Mouse (Mus musculus): ENCODE results near the gene Galnt7.
A peak's percentile ranks its signal among the peaks of the same experiment; 100 is the strongest.

The Galnt7 gene

DNA sequence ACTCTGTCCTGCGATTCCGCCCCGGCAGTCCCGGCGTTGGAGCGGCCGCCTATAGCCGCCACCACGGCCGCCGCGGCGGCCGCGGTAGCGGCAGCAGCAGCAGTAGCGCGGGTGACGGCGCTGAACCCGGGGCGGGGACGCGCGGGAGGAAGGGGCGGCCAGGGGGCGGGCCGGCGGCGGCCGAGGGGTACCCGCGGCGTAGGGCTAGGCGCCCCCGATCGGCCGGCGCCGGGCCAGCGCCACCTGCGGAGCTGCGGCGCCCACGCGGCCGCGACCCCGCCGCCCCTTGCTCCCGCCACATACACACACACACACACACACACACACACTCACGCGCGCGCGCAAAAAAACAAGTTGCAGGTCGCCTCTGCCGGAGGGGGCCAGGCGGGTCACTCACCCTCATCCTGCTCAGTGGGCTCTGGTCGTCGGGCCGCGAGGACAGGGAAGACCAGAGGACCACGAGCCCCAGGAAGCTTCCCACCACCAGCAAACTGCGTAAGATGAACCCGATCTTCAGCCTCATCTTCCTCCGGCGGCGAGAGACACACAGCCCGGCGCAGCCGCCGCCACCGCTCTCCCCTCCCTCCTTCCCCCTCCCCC lies at the start of gene Galnt7:
Galnt7 (minus strand) TSS at position 577 of the 600 bp plus-strand sequence.
- peak; percentile 57 for DNase-seq (ENCODE audit: low read depth, low spot score)

DNA sequence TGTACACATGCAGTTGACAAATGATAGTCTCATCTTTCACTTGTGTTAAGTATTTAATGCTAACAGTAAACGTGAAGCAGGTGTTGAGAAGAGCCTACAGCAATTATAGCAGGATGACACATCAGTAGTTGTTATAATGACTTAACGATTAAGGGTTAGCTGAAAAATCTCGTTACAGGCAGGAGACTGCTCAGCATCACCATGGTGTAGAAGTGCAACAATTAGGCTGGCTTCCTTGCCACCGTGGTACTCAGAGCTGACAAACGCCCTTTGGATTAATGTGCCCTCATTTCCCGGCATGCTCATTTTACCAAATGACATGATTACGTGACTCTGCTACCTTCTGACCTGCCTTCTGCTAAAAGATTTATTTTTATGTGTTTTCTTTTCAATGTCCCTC lies 35.8 kb upstream of the Galnt7 start:
- no peak for DNase-seq (ENCODE audit: low read depth, low spot score)

DNA sequence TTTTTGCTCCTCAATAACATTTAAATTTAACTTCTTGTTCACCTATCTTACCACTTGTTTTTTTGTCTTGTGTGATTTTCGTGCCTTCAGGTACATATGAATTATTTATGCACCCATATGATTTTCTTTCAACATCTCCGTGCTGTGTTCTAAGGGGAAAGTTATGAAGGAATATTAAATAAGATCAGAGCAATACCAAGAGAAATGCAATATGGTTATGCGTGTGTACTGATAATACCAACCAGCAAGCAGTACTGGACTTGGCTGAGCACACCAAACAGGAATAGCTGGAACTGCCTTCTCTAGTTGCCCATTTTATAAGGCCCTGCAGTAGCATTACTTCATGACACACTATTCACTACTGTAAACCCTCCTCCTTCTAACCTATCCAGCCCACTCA lies 33.0 kb upstream of the Galnt7 start:
- DNase-seq (ENCODE audit: low read depth, low spot score): no peak

DNA sequence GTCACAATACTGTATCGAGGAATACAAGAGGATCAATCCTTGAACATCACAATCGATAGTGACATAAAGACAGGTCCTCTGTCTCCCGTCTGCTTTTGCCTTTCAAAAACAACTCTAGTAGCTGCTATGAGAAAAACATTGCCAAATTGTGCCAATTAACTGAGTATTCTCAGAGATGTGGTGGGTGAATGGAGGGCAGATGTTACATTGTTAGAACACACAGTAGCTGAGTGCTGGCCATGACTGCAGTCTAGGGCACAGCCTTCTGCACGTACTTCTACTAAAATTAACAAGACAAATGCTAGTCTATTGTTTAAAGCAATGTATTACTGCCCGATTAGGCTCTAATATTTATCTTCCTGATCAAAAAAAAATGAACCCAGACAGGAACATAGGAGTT lies 27.2 kb upstream of the Galnt7 start:
- DNase-seq (ENCODE audit: low read depth, low spot score): no peak

DNA sequence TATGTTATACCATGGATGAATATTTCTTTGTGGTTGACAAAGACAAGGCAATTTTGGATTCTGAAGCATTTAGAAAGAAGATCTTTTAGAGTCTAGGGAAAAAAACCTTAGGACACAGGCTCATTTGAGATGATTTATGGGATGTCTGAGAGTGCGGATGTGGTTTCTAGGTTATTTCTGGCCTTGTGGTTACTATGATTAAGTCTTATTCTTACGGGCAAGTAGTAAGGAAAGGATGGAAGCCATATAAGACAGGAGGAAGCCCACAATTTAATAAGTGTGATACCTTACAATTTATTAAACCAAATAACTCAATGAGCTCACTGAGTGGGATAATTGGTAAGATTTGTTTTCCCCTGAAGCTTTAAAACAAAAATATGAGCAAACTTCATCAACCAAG lies 11.3 kb upstream of the Galnt7 start:
- DNase-seq (ENCODE audit: low read depth, low spot score): no peak

DNA sequence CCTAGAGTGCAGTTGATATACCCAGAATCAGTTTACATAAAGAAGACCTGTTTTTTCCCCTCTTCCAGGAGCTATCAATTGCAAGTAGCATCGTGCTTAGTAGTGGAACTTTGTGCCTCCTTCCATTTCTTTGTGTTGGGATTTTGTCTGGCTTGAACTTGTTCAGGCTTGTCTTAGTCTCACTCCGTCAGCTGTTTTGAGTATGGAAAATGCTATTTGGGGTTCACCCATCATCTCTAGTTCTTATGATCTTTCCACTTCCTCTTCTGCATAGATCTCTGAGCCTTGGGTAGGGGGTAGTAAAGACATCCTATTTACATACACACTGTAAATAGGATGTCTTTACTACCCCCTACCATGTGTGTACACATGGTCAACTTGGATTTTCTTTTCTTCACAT lies 7.2 kb upstream of the Galnt7 start:
- DNase-seq (ENCODE audit: low read depth, low spot score): no peak

DNA sequence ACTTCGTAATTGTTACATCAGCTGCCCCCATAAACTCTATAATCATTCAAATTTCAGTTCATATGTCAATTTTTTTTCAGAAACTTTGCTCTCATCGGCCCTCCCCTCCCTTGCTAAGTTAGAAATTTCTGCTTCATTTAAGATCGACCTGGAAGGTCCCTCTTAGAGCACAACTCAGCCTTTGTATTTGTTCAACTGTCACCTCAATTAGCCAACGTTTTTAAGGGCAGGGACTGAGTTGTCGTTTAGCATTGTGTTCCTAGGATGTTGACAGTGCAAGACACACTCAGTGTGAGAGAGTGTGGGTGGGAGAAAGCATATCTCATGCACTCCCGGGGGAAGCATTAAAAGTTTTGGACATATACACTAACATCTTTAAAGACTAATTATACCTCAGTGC lies 3.6 kb upstream of the Galnt7 start:
- DNase-seq (ENCODE audit: low read depth, low spot score): no peak

DNA sequence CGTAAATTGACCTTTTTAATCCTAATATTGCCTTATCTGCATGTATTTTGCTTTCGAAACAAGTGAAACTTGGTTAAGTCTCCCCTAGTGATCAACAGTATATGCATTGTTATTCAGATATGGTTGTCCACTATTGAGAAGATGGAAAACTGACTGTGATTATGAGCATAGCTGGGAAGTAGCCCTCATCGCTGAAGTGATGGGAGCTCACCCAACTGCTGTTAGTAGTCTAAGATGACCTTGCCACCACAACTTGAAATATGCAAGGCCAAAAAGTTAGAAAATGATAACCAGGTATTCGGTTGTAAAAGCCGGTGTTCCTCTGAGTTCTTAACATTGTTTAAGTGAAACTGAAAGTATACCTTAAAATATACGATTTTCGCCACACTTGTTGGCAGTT lies 1.3 kb upstream of the Galnt7 start:
- DNase-seq (ENCODE audit: low read depth, low spot score): no peak

DNA sequence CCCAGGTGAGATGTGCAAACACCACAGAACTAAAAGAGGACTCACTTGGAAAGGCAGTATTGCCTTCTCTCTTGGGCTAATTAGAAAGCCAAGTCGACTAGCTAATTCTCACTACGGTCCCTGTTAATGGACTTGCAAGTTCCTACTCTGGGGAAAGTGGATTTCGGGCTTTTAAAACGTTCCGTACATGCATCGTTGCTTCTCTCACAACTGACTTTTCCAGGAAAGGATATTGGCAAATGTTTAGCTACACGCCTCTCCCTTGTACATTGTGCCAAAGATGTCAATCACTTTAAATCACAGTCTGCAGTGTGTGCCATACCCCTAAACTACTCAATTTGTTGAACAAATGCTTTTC lies 915 bp upstream of the Galnt7 start:
- DNase-seq (ENCODE audit: low read depth, low spot score): no peak

DNA sequence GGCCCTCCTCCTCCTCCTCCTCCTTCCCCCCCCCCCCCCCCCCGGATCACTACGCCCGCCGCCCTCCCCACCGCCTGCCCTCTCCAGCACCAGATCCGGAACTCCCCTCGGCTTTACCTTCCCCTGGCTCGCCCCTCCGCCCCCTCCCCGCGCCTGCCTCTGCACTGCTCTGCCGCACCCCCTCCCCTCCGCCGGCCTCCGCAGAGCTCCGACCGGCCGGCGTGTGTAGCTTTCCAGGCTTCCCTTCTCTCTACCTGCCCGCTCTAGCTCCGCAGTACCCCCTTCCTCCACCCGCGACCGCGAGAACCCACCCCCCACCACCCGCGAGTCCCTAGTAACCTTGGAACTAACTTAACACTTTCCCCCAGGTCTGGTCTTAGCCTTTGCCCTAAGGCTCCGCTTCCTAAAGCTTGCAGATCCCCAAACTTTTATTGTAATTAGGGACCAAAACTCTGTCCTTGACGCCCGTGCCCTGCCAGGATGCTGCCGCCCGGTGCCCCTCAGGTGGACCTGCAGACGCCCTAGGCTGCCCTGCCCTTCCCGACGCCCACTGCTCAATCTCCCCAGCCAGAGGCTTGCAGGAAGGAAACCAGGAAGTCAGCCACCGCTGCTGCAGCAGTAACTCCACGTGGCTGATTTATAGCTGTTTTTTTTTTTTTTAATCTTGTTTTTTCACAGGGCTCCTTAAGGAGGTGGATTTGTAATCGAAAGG lies 380 bp upstream of the Galnt7 start:
- peak; percentile 62 for DNase-seq (ENCODE audit: low read depth, low spot score)

DNA sequence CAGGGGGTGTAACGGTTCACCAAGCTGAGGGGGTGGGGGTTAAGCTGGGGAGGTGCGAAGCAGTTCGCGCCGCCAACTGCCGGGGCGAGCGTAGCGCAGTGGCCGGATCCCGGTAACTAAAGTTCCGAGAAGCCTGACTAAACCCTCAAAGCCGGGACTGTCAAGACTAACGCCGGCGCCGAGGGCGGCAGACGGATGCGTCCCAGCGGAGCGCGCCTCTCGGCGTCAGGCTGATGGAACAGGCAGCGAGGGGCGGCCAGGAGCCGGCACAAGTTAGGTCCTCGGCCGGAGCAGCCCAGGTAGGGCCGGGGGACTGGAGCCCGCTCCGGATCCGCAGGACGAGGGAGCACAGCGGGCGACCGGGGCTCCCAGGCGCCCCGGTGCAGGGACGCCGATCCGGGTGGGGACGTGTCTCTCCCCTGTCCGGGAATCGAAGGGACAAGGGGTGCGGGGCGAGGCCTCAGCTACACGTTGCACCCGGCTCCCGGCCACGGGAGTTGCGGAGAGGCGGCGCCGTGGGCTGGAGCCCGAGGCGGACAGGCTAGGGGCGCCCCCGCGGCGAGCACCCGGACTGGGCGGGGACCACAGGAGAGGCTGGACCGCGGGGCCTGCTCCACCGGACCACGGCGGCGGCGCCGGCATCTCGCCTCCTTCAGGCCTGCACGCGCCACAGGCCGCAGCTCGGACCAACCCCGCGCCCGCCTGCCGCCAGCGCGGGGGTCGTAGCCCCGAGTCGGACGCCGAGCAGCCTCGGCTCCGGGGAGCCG lies 960 bp downstream of the Galnt7 start:
- peak; percentile 52 for DNase-seq (ENCODE audit: low read depth, low spot score)

DNA sequence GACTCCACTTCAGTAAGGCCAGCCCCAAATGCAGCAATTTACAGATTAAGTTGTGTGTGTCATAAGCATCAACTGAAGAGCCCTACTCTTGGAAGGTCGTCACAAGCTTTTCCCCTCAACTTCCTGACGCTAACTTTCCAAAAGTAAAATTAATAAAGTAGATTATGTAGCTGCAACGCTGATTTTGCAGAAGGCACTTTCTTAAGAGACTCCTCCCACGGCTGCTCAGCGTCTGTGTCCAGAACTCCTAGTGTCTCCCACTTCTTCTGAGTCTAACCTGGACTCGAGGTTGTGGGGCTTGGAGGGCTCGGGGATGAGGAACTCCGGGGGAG lies 1.5 kb downstream of the Galnt7 start:
- DNase-seq (ENCODE audit: low read depth, low spot score): no peak

DNA sequence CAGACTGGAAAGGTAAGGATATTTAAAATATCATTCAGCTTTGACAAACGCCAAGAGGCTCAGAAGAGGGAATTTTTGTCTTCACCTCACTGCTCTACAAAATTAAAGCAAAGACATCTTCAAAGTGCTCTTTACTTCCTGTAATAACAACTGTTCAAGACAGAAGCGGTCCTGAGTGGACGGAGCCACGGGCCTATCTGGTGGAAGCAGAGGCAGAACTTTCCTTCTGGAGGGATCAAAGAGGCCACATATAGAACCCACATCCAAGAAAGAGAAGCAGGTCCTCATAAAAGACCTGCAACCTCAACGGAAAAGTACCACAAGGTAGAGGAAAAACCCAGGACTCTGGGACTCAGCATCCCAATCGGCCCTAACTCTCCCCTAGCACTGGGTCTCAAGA lies 2.6 kb downstream of the Galnt7 start:
- no peak for DNase-seq (ENCODE audit: low read depth, low spot score)

DNA sequence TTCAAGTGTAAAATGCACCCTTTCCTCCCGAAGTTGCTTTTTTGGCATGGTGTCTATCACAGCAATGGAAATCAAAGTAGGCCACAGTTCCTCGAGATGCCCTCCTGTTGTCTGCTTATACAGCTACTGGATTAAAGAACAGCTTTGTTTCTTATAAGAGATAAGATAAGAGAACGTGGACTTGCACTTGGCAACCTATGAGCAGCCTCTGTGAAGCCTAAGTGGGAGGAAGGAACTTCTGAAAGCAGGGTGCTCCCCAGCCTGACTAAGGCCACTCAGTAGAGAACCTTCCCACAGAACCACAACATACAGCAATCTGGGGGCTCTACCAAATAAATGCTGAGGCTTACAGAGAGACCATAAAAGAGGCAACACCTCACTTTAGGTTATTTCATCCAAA lies 5.3 kb downstream of the Galnt7 start:
- no peak for DNase-seq (ENCODE audit: low read depth, low spot score)

DNA sequence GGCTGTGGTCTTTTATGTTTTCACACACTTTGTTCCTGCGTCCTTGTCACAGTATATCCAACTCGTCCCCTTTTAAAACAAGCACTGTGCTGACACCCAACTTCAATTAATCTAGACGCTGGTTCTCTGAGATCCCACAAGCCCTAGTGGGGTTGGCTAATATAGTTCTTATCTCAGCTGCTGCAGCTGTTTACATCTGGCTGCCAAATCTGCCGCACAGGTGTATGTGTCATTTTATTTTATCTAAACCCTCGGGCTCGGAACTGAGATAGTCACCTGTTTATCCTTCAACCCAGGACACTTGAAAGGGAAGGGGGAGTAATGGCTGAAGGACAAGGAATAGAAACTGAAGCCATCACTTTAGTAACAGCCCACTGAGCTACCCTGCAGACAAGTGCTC lies 8.6 kb downstream of the Galnt7 start:
- DNase-seq (ENCODE audit: low read depth, low spot score): no peak

DNA sequence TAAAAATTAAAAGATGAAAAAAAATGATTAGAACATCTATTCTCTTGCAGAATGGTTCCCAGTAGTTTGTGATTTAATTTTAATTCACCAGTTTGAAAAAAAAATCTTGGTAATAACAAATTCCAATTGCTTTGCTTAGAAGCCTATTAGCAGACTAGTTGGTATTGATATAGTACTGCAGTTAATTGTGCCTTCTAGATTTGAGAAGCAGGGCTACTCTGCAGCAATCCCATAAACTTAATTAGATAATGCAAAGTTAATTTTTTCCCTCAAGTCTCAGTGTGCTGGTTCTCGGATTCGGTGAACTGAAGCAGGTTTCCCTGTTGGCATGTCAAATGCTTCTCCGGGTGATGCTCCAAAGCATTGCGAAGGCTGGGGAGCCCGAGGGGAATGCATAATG lies 10.1 kb downstream of the Galnt7 start:
- no peak for DNase-seq (ENCODE audit: low read depth, low spot score)

DNA sequence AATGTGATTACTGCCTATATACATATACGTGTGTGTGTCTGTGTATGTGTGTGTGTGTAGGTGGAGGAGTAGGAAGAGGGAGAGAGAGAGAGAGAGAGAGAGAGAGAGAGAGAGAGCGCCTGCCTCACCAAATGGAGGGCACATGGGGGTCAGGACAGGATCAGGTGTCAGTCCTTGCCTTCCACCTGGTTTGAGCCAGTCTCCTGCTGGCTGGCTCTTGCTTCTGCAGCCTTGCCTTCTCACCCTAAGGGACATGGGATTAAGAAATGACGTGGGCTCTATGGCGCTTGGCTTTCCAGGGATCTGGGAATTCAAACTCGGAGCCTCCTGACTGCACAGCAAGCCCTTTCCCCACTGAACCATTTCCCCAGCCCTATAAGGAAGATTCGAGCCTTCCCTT lies 13.9 kb downstream of the Galnt7 start:
- no peak for DNase-seq (ENCODE audit: low read depth, low spot score)

DNA sequence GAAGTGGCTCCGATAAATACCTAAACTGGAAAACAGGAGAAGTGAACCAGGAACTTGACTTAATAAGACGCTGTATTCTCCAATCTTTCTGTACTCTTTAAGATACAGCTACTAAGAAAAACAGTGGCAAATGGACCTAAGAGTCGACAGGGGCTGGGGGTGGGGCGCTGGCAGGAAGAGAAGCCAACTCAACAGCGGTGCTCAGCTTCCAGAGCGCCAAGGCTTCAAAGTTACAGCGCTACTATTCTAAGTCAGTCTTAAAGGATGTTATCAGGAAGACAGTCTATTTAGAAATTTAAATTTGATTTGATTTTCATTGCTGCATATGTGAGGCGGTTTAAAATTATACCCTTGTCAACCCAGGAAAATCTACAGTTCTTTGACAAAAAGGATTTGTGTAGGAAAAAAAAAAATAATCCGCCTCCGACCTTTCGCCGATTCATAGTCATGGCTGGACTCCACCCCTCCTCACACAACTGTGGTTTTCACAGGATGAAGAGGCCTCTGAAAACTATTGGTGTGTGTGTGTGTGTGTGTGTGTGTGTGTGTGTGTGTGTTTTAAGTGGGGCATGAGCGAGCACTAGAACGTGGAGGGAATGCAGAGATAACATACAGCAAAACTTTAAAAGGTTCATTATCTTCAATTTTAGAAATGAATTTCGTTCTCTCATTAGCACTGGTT lies 15.1 kb downstream of the Galnt7 start:
- no peak for DNase-seq (ENCODE audit: low read depth, low spot score)

DNA sequence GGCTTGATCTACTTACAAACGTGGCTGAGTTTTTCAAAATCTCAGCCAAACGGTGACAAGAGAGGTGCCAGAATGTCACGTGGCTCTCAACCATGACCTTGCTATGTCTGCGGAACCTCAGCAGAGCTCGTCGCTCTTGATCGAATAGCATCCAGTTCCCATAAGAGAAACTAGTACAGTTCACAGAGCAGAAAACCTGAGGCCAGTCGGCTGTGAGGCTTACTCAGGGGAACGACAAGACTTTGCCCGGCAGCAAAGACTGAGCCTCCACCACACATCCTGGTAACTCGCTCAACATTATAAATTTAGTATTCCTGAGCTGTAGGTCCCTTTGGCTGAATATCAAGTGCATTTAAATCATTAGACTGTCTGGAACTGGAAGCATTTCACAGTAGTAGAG lies 16.1 kb downstream of the Galnt7 start:
- no peak for DNase-seq (ENCODE audit: low read depth, low spot score)

DNA sequence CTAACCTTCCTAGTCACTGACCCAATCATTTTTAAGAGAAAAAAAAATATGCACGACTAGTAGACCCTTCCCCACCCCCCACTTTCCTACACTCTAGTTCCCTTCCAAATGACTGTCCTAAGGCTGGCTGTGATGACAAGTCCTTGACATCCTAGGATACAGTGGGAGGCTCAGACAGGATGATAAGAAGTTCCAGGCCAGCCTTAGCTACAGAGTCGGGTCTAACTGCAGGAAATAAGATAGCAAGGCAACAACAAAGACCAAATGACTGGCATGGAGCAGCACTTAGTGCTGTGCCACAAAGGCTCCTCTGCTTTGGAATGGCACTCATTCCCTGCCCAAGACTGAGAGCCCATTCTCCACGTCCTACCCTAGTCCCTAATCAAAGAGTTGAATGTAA lies 16.6 kb downstream of the Galnt7 start:
- DNase-seq (ENCODE audit: low read depth, low spot score): no peak

DNA sequence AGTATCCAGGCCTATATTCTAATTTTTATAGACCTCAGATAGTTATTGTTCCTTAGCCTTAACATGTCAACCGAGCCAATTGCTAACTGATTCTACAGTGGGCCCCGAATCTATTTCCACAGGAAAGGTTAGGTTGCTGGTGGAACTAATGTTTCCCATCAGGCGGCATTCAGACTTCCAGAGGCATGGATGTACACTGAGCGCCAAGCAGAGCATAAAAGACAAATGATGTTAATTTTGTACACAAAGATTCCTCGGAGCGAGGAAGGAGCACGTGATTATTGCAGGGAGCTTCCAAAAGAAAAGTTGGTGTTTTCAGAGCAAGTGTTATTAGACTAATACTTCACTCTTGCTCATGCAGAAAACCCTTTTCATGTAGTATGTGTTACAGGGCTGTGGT lies 21.1 kb downstream of the Galnt7 start:
- no peak for DNase-seq (ENCODE audit: low read depth, low spot score)

DNA sequence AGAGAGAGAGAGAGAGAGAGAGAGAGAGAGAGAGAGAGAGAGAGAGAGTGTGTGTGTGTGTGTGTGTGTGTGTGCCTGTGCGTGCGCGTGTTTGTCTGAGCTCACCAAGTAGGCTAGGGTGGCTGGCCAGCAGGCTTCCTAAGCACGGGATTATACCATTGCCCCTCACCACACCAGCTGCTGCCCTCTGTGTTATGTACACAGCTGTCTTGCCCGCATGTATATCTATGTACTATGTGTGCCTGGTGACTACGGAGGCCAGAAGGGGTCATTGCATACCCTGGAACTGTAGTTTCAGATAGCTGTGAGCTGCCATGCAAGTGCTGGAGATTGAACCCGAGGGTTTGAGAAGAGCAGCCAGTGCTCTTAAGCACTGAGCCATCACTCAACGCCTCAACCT lies 22.7 kb downstream of the Galnt7 start:
- no peak for DNase-seq (ENCODE audit: low read depth, low spot score)

Measured in forelimb bud, embryonic 11.5 days (tissue).